Mouse (Mus musculus) intestine, postnatal 0 days (tissue): ENCODE measurements around the gene Tpm1. TPM values are rescaled to one million over a fixed set of nuclear protein-coding genes. Genes with fewer than 3 reads are reported as not detected.

Source experiments
- ATAC-seq: fragments of 200-750 bp; cut with Nextera tagmentation; 2 replicates; pipeline ENCODE4 v1.8.0; 2017; ENCODE audit warnings: mild to moderate bottlenecking, moderate TSS enrichment, moderate library complexity
- H3K27ac ChIP-seq: fragments of 300-500 bp; sonication (generic); 2 replicates; pipeline ENCODE4 v1.5.1; 2014; ENCODE audit warnings: mild to moderate bottlenecking, low read depth, low read length, moderate library complexity
- H3K27me3 ChIP-seq: fragments of 300-500 bp; sonication (generic); replicated peaks from 2 replicates; pipeline ENCODE4 v1.6.1; 2014; ENCODE audit warnings: low read length, mixed read lengths; ENCODE audit not compliant: control insufficient read depth, insufficient read depth
- H3K36me3 ChIP-seq: fragments of 300-500 bp; sonication (generic); 2 replicates; pipeline ENCODE4 v1.6.1; 2014; ENCODE audit warnings: mild to moderate bottlenecking, moderate library complexity; ENCODE audit not compliant: control insufficient read depth, insufficient read depth
- H3K4me1 ChIP-seq: fragments of 300-500 bp; sonication (generic); replicated peaks from 2 replicates; pipeline ENCODE4 v1.6.1; 2014; ENCODE audit warnings: antibody characterized with exemption, low read length, mixed read lengths; ENCODE audit not compliant: control insufficient read depth, insufficient read depth
- H3K4me2 ChIP-seq: fragments of 300-500 bp; sonication (generic); replicated peaks from 2 replicates; pipeline ENCODE4 v1.6.1; 2014; ENCODE audit warnings: low read depth, mild to moderate bottlenecking, moderate library complexity
- H3K4me3 ChIP-seq: fragments of 300-500 bp; sonication (generic); 2 replicates; pipeline ENCODE4 v1.5.1; 2014; ENCODE audit warnings: low read depth, low read length
- H3K9ac ChIP-seq: fragments of 300-500 bp; sonication (generic); 2 replicates; pipeline ENCODE4 v1.6.1; 2014; ENCODE audit warnings: mild to moderate bottlenecking, low read depth, low read length
- H3K9me3 ChIP-seq: fragments of 300-500 bp; sonication (generic); 2 replicates; pipeline ENCODE4 v1.6.1; 2016; ENCODE audit warnings: mixed run types; ENCODE audit not compliant: control insufficient read depth
- CTCF ChIP-seq: sonication (generic); IDR thresholded peaks from 2 replicates; pipeline ENCODE4 v1.5.1; 2016; ENCODE audit warnings: low read depth, mild to moderate bottlenecking, control low read depth, antibody characterized with exemption, moderate library complexity
- WGBS: fragments of 180-500 bp; shearing (Covaris S2); extraction: QIAGEN DNeasy Blood & Tissue Kit; methylation state at CpG from one replicate; pipeline ENCODE4 v1.1.7; 2014; 5-methylcytosine and 5-hydroxymethylcytosine counted together
- polyA plus RNA-seq: library from polyadenylated mRNA; unstranded; fragments of >200 nt; fragmentation: Nextera tagmentation; extraction: Ambion mirVana; gene quantifications from 2 replicates; pipeline ENCODE4 v1.2.1, GENCODE M21; 2015

The Tpm1 gene
- polyA plus RNA-seq, 1 experiment from 2014 or later, result 1,318 TPM

- ATAC-seq, result no peak
- WGBS, result 78% methylated on average over 1 of the region's 1 CpGs
These were observed 70.7 kb downstream of the Tpm1 start for GRCm38 (mm10) chr9:66978468-66978867.

GRCm38 (mm10) chr9:66977982-66978381, 71.2 kb downstream of the Tpm1 start:
- Histone ChIP-seq H3K27me3 (no peaks in the 10 kb centered on the region), H3K9ac (no peak overlapping the region), H3K27ac (no peak overlapping the region), H3K4me2 (no peak overlapping the region), H3K4me3 (no peak overlapping the region), H3K9me3 (no peaks in the 10 kb centered on the region), H3K4me1 (no peaks in the 10 kb centered on the region; the same call in 1 of the 2 replicates), H3K36me3 (no peaks in the 10 kb centered on the region)
- ATAC-seq, result no peak
- no peak for TF ChIP-seq CTCF
- 91% methylated on average over 1 of the region's 1 CpGs for WGBS

More at GRCm38 (mm10) chr9:66978468-66978867, 70.7 kb downstream of the Tpm1 start:
- H3K4me1 ChIP-seq, result no peaks in the 10 kb centered on the region; the same call in 1 of the 2 replicates
- no peak overlapping the region for H3K9ac ChIP-seq
- no peak overlapping the region for H3K27ac ChIP-seq
- H3K27me3 ChIP-seq, result no peaks in the 10 kb centered on the region
- H3K9me3 ChIP-seq, result no peaks in the 10 kb centered on the region
- no peak overlapping the region for H3K4me3 ChIP-seq
- no peak; the same call in 1 of the 2 replicates for TF ChIP-seq CTCF
- H3K4me2 ChIP-seq, result no peak overlapping the region
- H3K36me3 ChIP-seq, result no peaks in the 10 kb centered on the region

GRCm38 (mm10) chr9:66977121-66977520, 72.1 kb downstream of the Tpm1 start:
- Histone ChIP-seq H3K4me2 (no peak overlapping the region), H3K4me3 (no peak overlapping the region), H3K27ac (no peak overlapping the region), H3K4me1 (no peaks in the 10 kb centered on the region; the same call in 1 of the 2 replicates), H3K9ac (no peak overlapping the region), H3K9me3 (no peaks in the 10 kb centered on the region), H3K27me3 (no peaks in the 10 kb centered on the region), H3K36me3 (no peaks in the 10 kb centered on the region)
- WGBS, result 74% methylated on average over 5 of the region's 5 CpGs
- no peak for TF ChIP-seq CTCF
- no peak for ATAC-seq

GRCm38 (mm10) chr9:66975239-66975645, 74.0 kb downstream of the Tpm1 start, which contains the start of gene Lactb:
Gene Lactb (minus strand): TSS chr9:66975484.
- Histone ChIP-seq H3K27me3 (no peaks in the 10 kb centered on the region), H3K27ac (peak within 1 kb of the TSS; percentile 94), H3K9ac (peak within 1 kb of the TSS; percentile 83), H3K9me3 (no peaks in the 10 kb centered on the region), H3K36me3 (no peaks in the 10 kb centered on the region), H3K4me2 (peak within 1 kb of the TSS; percentile 94), H3K4me1 (no peaks in the 10 kb centered on the region; the same call in 1 of the 2 replicates), H3K4me3 (peak within 1 kb of the TSS; percentile 91)
- peak; percentile 96 for ATAC-seq
- WGBS, result 1% methylated on average over 28 of the region's 32 CpGs
- TF ChIP-seq CTCF, result 0 out of 2 replicates have a peak, but pooled peaks have one; percentile 8

GRCm38 (mm10) chr9:66974721-66975225, 74.4 kb downstream of the Tpm1 start:
- H3K27ac ChIP-seq, result peak overlapping the region; percentile 94
- H3K4me2 ChIP-seq, result peak overlapping the region; percentile 94
- peak; percentile 79 for ATAC-seq
- H3K4me3 ChIP-seq, result peak overlapping the region; percentile 91
- no peak for TF ChIP-seq CTCF
- WGBS, result 0% methylated on average over 39 of the region's 41 CpGs
- H3K9me3 ChIP-seq, result no peaks in the 10 kb centered on the region
- H3K9ac ChIP-seq, result peak overlapping the region; percentile 83
- no peaks in the 10 kb centered on the region for H3K27me3 ChIP-seq
- no peaks in the 10 kb centered on the region for H3K36me3 ChIP-seq
- H3K4me1 ChIP-seq, result no peaks in the 10 kb centered on the region; the same call in 1 of the 2 replicates

Other genes with a start within 250 kb of the Tpm1 start
- gene Aph1c, start 214.7 kb downstream of the Tpm1 start, polyA plus RNA-seq, result 36.8 and 44.0 TPM in 2 replicates
- 16.2 and 18.9 TPM in 2 replicates for gene Rab8b, start 129.7 kb downstream of the Tpm1 start, polyA plus RNA-seq
- 712 and 778 TPM in 2 replicates for gene Rps27l, start 103.3 kb downstream of the Tpm1 start, polyA plus RNA-seq
- 14.9 and 17.2 TPM in 2 replicates for gene Lactb, start 73.9 kb downstream of the Tpm1 start, polyA plus RNA-seq